Mouse (Mus musculus) gonadal fat pad, adult 2 months (tissue): ENCODE results near the gene Wnt10b. TPM values are rescaled to one million over a fixed set of nuclear protein-coding genes. Genes with fewer than 3 reads are reported as not detected.

Source experiments
- DNase-seq: peaks from one replicate; pipeline ENCODE4 v3.0.0-alpha.2; 2012; ENCODE audit warnings: low read depth
- polyA plus RNA-seq: library from polyadenylated mRNA; depleted of rRNA; stranded (reverse); fragments of >200 nt; gene quantifications from 2 replicates; pipeline ENCODE4 v1.2.3, GENCODE M21; 2012; rRNA removed

Wnt10b gene
- polyA plus RNA-seq, 1 experiment = 2.7 TPM

GRCm38 (mm10) chr15:98729791-98730545 lies 48.0 kb downstream of the Wnt10b start:
- no peak for DNase-seq

GRCm38 (mm10) chr15:98728366-98728765 lies 49.6 kb downstream of the Wnt10b start:
- DNase-seq = no peak

- no peak for DNase-seq
These were observed 50.3 kb downstream of the Wnt10b start, which contains the start of gene Fkbp11 for GRCm38 (mm10) chr15:98727443-98728321. TSS of gene Fkbp11 (minus strand) at chr15:98728198.

GRCm38 (mm10) chr15:98726746-98727145 lies 51.2 kb downstream of the Wnt10b start:
- no peak for DNase-seq

GRCm38 (mm10) chr15:98726079-98726478 lies 51.9 kb downstream of the Wnt10b start:
- DNase-seq = no peak

- no peak for DNase-seq
These were observed 53.5 kb downstream of the Wnt10b start for GRCm38 (mm10) chr15:98724441-98724840.

- no peak for DNase-seq
These were observed 55.1 kb downstream of the Wnt10b start for GRCm38 (mm10) chr15:98722854-98723253.

- DNase-seq = no peak
These were observed 55.8 kb downstream of the Wnt10b start for GRCm38 (mm10) chr15:98722191-98722590.

Other genes with a start within 250 kb of the Wnt10b start
- gene Kansl2, start 243.9 kb downstream of the Wnt10b start, polyA plus RNA-seq = 38.4 and 41.0 TPM in 2 replicates
- gene Ccnt1, start 207.2 kb downstream of the Wnt10b start, polyA plus RNA-seq = 12.0 and 13.2 TPM in 2 replicates
- 0.58 and 1.3 TPM in 2 replicates for gene 4930415O20Rik, start 207.1 kb downstream of the Wnt10b start, polyA plus RNA-seq
- 84.8 and 91.2 TPM in 2 replicates for gene Adcy6, start 168.1 kb downstream of the Wnt10b start, polyA plus RNA-seq
- gene Cacnb3, start 147.3 kb downstream of the Wnt10b start, polyA plus RNA-seq = 13.7 and 16.1 TPM in 2 replicates
- gene Ddx23, start 115.3 kb downstream of the Wnt10b start, polyA plus RNA-seq = 30.2 and 31.3 TPM in 2 replicates
- 2.6 and 4.8 TPM in 2 replicates for gene Rnd1, start 100.7 kb downstream of the Wnt10b start, polyA plus RNA-seq
- gene Ccdc65, start 69.9 kb downstream of the Wnt10b start, polyA plus RNA-seq = 0.73 and 1.6 TPM in 2 replicates
- 59.6 and 73.5 TPM in 2 replicates for gene Fkbp11, start 50.0 kb downstream of the Wnt10b start, polyA plus RNA-seq
- gene Arf3, start 14.9 kb downstream of the Wnt10b start, polyA plus RNA-seq = 149 and 209 TPM in 2 replicates
- 0.05 TPM in 1 of 2 replicates, not detected in the other for gene Wnt1, start 11.7 kb upstream of the Wnt10b start, polyA plus RNA-seq
- 0.05 and 0.11 TPM in 2 replicates for gene Ddn, start 31.3 kb upstream of the Wnt10b start, polyA plus RNA-seq
- gene Prkag1, start 53.4 kb upstream of the Wnt10b start, polyA plus RNA-seq = 83.3 and 101 TPM in 2 replicates
- gene Kmt2d, start 93.1 kb upstream of the Wnt10b start, polyA plus RNA-seq = 14.9 and 24.3 TPM in 2 replicates
- 1.8 and 3.2 TPM in 2 replicates for gene Rhebl1, start 116.4 kb upstream of the Wnt10b start, polyA plus RNA-seq
- gene Dhh, start 120.4 kb upstream of the Wnt10b start, polyA plus RNA-seq = 1.7 and 2.1 TPM in 2 replicates
- 37.5 and 42.9 TPM in 2 replicates for gene Lmbr1l, start 140.1 kb upstream of the Wnt10b start, polyA plus RNA-seq
- gene Tuba1b, start 156.4 kb upstream of the Wnt10b start, polyA plus RNA-seq = 1,607 and 3,142 TPM in 2 replicates
- gene Gm49450, start 175.4 kb upstream of the Wnt10b start, polyA plus RNA-seq = 1.2 and 151 TPM in 2 replicates
- gene Tuba1a, start 175.6 kb upstream of the Wnt10b start, polyA plus RNA-seq = 538 and 2,258 TPM in 2 replicates